Mouse (Mus musculus): ENCODE measurements around the gene Eif1ad. TPM values are rescaled to one million over a fixed set of nuclear protein-coding genes. Genes with fewer than 3 reads are reported as not detected.
"Not testable (repeated sequence)": the region's sequence is repeated elsewhere in the genome, so short reads cannot be mapped to it uniquely, and the experiment has no call there.

The Eif1ad gene
- polyA plus RNA-seq (2016; fragmentation: Nextera tagmentation; extraction: Ambion mirVana): 84.2 and 90.5 TPM in 2 replicates

DNA sequence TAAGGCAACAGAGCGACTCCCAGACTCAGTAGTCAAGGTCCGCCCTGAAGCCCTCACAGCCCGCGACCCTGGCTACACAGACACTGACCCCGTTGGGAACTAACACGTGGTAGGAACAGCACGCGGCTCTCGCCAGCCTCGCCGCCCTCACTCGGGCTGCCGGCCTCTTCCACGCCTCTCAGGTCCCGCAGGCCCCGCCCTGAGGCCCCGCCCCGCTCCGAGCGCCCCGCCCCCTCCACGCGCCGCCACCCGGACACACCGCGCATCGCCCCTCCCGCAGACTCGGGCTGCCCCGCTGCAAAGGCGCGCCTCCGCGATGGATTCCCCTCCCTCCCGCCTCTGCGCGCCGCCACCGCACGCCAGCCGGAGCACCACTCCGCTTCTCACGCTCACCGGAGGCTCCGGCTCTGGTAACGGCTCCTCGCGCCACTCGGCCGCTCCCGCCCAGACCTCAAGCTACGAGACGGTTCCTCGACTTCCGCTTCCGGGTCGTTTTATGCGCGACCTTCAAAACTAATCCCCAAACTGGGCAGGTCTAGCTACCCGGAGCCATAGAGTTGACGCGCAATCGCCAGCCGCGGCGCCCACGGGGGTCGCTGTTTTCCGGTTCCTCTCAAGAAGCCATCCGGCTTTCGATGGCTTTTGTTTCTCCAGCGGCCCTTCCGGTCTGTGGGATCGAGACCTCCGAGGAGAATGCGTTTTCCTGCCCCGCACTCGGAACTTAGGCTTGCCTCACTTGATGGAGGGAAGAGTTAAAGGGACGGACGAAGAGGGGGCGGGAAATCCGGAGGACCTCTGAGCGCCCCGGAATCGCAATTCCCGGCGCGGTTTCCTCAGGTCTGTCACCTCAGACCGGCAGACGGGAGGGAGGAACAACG lies at the start of gene Eif1ad:
Gene Eif1ad, plus strand, starts transcription at position 567 of the 878 bp plus-strand sequence.
- H3K4me3 ChIP-seq: peak within 1 kb of the TSS; percentile 76
- DNase-seq (ENCODE audit: low spot score): peak; percentile 98
- H3K4me1 ChIP-seq (replicated peaks): peaks cover 28% of the 10 kb centered on the region
- no peaks in the 10 kb centered on the region for H3K9me3 ChIP-seq
- no peaks in the 10 kb centered on the region for H3K27me3 ChIP-seq (ENCODE audit: insufficient read depth, poor library complexity, severe bottlenecking)
- H3K36me3 ChIP-seq: peaks cover 63% of the 10 kb centered on the region
- H3K27ac ChIP-seq: peak within 1 kb of the TSS; percentile 99
- WGBS: under 1% methylated on average over 90 of the region's 92 CpGs

DNA sequence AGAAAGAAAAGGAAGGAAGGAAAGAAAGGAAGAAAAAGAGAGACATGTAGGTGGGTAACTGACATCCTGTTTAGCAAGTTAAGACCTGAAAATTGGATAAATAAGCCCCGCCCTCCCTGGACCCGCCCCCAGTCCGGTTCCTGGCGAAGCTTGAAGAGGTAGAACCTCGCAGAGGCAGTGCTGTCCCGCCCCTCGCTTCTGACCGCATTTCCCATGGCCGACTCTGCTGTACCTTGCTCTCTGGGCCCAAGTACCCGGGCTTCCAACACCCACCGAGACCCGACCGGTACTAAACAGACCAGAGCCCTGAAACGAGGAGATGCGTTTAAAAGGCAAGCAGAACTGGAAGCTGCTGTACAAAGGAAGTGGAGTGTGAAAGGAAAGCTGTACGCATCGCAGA lies 42.7 kb upstream of the Eif1ad start:
- 57% methylated on average over 17 of the region's 17 CpGs for WGBS
- Histone ChIP-seq H3K36me3 (no peaks in the 10 kb centered on the region), H3K4me3 (no peak overlapping the region), H3K4me1 (replicated peaks) (0 out of 2 replicates have a peak, but pooled peaks cover 4% of the 10 kb centered on the region), H3K27me3 (ENCODE audit: insufficient read depth, poor library complexity, severe bottlenecking) (no peaks in the 10 kb centered on the region), H3K27ac (no peak overlapping the region), H3K9me3 (0 out of 2 replicates have a peak, but pooled peaks cover 3% of the 10 kb centered on the region)
- no peak for DNase-seq (ENCODE audit: low spot score)

- Histone ChIP-seq H3K4me3 (no peak overlapping the region), H3K36me3 (no peaks in the 10 kb centered on the region), H3K4me1 (replicated peaks) (0 out of 2 replicates have a peak, but pooled peaks cover 4% of the 10 kb centered on the region), H3K9me3 (no peaks in the 10 kb centered on the region), H3K27me3 (ENCODE audit: insufficient read depth, poor library complexity, severe bottlenecking) (no peaks in the 10 kb centered on the region), H3K27ac (no peak overlapping the region)
- 71% methylated on average over 19 of the region's 19 CpGs for WGBS
- no peak for DNase-seq (ENCODE audit: low spot score)
Observed at GRCm38 (mm10) chr19:5327970-5328369, 38.6 kb upstream of the Eif1ad start.

DNA sequence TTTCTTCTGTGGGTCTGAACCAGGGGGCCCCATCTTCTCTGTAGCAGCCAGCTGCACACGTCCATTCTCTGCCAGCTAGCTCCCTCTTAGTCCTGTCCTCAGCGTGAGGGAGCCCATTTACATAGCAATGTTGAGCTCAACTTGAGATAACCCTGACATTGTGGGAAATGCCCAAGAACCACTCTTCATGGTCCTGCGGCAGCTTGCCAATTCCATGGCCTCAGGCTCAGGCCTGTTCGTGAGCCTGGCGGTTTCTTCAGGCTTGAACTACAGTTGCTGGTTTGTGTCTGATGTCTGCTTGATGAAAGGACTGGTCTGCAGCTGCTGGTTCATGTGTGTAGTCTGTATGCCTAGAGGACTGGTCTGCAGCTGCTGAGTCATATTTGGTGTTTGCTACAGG lies 31.8 kb upstream of the Eif1ad start:
- Histone ChIP-seq H3K4me1 (replicated peaks) (peaks cover 7% of the 10 kb centered on the region; the same call in 1 of the 2 replicates), H3K4me3 (no peak overlapping the region), H3K36me3 (no peaks in the 10 kb centered on the region), H3K27ac (no peak overlapping the region), H3K27me3 (ENCODE audit: insufficient read depth, poor library complexity, severe bottlenecking) (no peaks in the 10 kb centered on the region), H3K9me3 (no peaks in the 10 kb centered on the region)
- WGBS: 77% methylated on average over 5 of the region's 5 CpGs
- DNase-seq (ENCODE audit: low spot score): no peak

DNA sequence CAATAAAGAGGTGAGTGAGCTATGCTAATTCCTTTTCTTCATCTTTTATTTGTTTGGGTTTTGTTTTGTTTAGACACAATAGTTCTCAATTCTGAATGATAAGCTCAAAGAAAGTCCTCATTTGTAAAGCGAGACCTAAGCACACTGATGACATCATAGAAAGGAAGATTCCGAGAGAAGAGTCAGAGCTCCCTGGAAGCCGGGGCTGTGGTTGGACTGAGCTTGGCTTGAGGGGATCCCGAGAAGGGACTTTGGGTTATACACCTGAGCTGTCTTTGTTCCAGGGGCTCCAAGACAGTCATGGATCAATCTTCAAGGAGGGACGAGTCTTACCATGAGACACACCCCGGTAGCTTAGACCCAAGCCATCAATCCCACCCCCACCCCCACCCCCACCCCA lies 31.1 kb upstream of the Eif1ad start, which contains the start of gene Catsper1:
Gene Catsper1, plus strand, starts transcription at position 301 of the 400 bp plus-strand sequence.
- Histone ChIP-seq H3K9me3 (no peaks in the 10 kb centered on the region), H3K4me3 (no peak within 1 kb of the TSS), H3K4me1 (replicated peaks) (peaks cover 7% of the 10 kb centered on the region; the same call in 1 of the 2 replicates), H3K36me3 (no peaks in the 10 kb centered on the region), H3K27ac (no peak within 1 kb of the TSS), H3K27me3 (ENCODE audit: insufficient read depth, poor library complexity, severe bottlenecking) (no peaks in the 10 kb centered on the region)
- no peak for DNase-seq (ENCODE audit: low spot score)
- WGBS: 89% methylated on average over 6 of the region's 6 CpGs

DNA sequence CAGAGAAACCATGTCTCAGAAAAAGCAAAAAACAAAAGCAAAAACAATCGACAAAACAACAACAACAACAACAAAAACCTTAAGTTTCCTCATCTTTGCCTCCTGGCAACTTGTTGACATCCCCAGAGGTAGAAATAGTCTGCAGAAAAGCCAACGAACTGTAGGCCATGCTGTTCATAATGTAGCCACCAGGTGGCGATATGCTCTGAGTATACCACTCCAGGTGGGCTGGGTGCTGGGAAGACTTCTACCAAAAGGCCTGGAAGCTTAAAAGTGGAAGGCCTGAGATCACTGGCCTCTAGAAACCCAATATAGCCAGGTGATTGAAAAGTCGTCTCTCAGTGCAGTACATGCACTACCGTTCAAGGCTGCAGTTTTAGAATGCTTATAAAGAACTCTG lies 28.6 kb upstream of the Eif1ad start:
- H3K27me3 ChIP-seq (ENCODE audit: insufficient read depth, poor library complexity, severe bottlenecking): no peaks in the 10 kb centered on the region
- peak; percentile 71 for DNase-seq (ENCODE audit: low spot score)
- no peaks in the 10 kb centered on the region for H3K36me3 ChIP-seq
- no peak overlapping the region for H3K27ac ChIP-seq
- peaks cover 7% of the 10 kb centered on the region; the same call in 1 of the 2 replicates for H3K4me1 ChIP-seq (replicated peaks)
- no peak overlapping the region for H3K4me3 ChIP-seq
- H3K9me3 ChIP-seq: no peaks in the 10 kb centered on the region
- 20% methylated on average over 5 of the region's 5 CpGs for WGBS

GRCm38 (mm10) chr19:5341360-5341759 lies 25.2 kb upstream of the Eif1ad start:
- Histone ChIP-seq H3K4me3 (no peak overlapping the region), H3K27ac (no peak overlapping the region), H3K27me3 (ENCODE audit: insufficient read depth, poor library complexity, severe bottlenecking) (no peaks in the 10 kb centered on the region), H3K9me3 (no peaks in the 10 kb centered on the region), H3K36me3 (no peaks in the 10 kb centered on the region), H3K4me1 (replicated peaks) (no peaks in the 10 kb centered on the region)
- DNase-seq (ENCODE audit: low spot score): no peak
- 92% methylated on average over 7 of the region's 7 CpGs for WGBS

- no peaks in the 10 kb centered on the region for H3K9me3 ChIP-seq
- peaks cover 6% of the 10 kb centered on the region for H3K4me1 ChIP-seq (replicated peaks)
- H3K4me3 ChIP-seq: no peak overlapping the region
- WGBS: 85% methylated on average over 6 of the region's 6 CpGs
- DNase-seq (ENCODE audit: low spot score): no peak
- no peaks in the 10 kb centered on the region for H3K36me3 ChIP-seq
- H3K27ac ChIP-seq: no peak overlapping the region
- H3K27me3 ChIP-seq (ENCODE audit: insufficient read depth, poor library complexity, severe bottlenecking): peaks cover 20% of the 10 kb centered on the region
Observed at GRCm38 (mm10) chr19:5345297-5346131, 21.0 kb upstream of the Eif1ad start.

GRCm38 (mm10) chr19:5348064-5348463 lies 18.5 kb upstream of the Eif1ad start:
- Histone ChIP-seq H3K4me1 (replicated peaks) (peaks cover 6% of the 10 kb centered on the region), H3K27ac (no peak overlapping the region), H3K36me3 (no peaks in the 10 kb centered on the region), H3K27me3 (ENCODE audit: insufficient read depth, poor library complexity, severe bottlenecking) (peaks cover 22% of the 10 kb centered on the region), H3K4me3 (no peak overlapping the region), H3K9me3 (no peaks in the 10 kb centered on the region)
- 76% methylated on average over 6 of the region's 6 CpGs for WGBS
- DNase-seq (ENCODE audit: low spot score): no peak

DNA sequence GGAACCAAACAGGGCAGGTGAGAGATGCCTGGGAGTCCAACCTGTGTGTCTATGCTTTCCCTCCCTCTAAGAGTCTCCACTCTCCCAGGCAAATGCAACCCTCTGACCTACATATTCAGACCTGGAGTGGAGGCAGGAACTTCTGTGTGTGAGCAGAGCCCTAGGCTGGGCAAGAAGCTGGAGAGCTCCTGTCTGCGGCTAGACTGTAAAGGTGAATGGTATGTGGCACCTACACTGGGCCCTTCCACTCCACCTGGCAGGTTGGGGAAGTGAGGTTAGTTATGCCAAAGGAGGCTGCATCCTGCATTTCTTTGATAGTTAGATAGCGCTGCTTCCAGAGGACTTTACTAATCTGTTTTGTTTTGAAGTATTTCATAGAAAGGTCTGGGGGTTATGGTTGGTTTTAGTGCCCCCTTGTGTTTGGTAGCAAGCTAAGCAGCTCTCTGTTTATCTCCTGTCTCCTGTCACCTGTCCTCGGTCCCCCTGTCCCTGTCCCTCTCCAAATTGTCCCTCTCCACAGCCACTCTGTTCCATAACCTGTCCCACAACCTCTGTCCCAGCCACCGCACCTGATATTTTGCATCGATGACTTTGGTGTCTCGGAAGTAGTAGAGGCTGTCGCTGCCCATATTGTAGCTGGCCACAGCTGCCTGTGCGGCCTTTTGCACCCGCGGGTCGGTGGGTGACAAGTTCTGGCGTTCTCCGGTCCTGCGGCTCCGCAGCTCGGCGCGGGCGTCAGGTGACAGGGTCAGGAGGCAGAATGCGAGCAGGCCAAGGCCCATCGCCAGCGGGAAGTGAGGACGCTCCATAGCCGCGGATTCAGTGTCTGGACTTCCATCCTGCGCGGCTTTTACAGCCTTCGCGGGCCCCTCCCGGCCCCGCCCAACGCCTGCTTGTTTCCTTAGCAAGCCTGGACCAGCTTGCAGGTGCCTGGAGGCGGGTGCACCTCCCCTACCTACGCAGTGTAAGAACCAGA lies 17.7 kb upstream of the Eif1ad start:
- Histone ChIP-seq H3K27me3 (ENCODE audit: insufficient read depth, poor library complexity, severe bottlenecking) (peaks cover 25% of the 10 kb centered on the region), H3K27ac (peak overlapping the region; percentile 78), H3K9me3 (no peaks in the 10 kb centered on the region), H3K4me3 (peak overlapping the region; percentile 55), H3K36me3 (no peaks in the 10 kb centered on the region), H3K4me1 (replicated peaks) (peaks cover 6% of the 10 kb centered on the region)
- DNase-seq (ENCODE audit: low spot score): peak; percentile 25
- WGBS: 6% methylated on average over 34 of the region's 34 CpGs

- not testable (repeated sequence) for H3K9me3 ChIP-seq; H3K4me1 ChIP-seq (replicated peaks); DNase-seq (ENCODE audit: low spot score); H3K36me3 ChIP-seq
- H3K27me3 ChIP-seq (ENCODE audit: insufficient read depth, poor library complexity, severe bottlenecking): peaks cover 25% of the 10 kb centered on the region
- peak within 1 kb of the TSS; percentile 78 for H3K27ac ChIP-seq
- H3K4me3 ChIP-seq: peak within 1 kb of the TSS; percentile 55
- 65% methylated on average over 6 of the region's 6 CpGs for WGBS
Observed at GRCm38 (mm10) chr19:5349502-5349873, 17.1 kb upstream of the Eif1ad start, which contains the start of gene Cst6. TSS of gene Cst6 (minus strand) at chr19:5349574.

- WGBS: 89% methylated on average over 2 of the region's 2 CpGs
- no peak for DNase-seq (ENCODE audit: low spot score)
- Histone ChIP-seq H3K36me3 (no peaks in the 10 kb centered on the region), H3K9me3 (no peaks in the 10 kb centered on the region), H3K4me3 (no peak overlapping the region), H3K4me1 (replicated peaks) (peaks cover 6% of the 10 kb centered on the region), H3K27ac (no peak overlapping the region), H3K27me3 (ENCODE audit: insufficient read depth, poor library complexity, severe bottlenecking) (peaks cover 19% of the 10 kb centered on the region)
Observed at GRCm38 (mm10) chr19:5353609-5354008, 12.9 kb upstream of the Eif1ad start.
